Mouse (Mus musculus): ENCODE data around the gene 1700019N19Rik.

DNA sequence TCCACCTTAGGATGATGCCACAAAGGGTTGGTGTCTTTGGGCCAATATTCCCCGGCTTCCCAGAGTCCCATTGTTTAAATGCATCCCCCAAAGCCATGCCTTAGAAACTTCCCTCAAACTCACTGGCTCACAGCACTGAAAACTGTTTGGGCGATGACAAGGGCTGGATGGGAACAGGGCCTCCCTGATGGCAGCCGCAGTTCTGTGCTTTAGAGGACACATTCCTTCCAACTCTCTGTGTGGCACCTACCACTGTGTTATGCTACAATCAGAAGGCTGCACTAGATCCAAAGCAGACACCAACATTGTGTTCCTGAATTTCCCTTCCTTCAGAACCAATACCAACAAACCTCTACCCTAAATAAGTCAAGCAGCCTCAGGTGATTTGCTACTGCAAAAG, 49.3 kb upstream of the 1700019N19Rik start:
- TF ChIP-seq CTCF (IDR thresholded peaks at IDR 0.05; ENCODE audit: low read depth, low read length) (no peak), POLR2A (IDR thresholded peaks at IDR 0.05; ENCODE audit: extremely low read depth, insufficient read depth, low read length) (no peak)
